Mouse (Mus musculus) liver, embryonic 14.5 days (tissue): ENCODE results near the gene Ccdc63.

Source experiments
- CTCF ChIP-seq: IDR thresholded peaks from 2 replicates; pipeline ENCODE4 v1.5.1; 2016; ENCODE audit warnings: antibody characterized with exemption, low read depth, control low read depth
- EP300 ChIP-seq: IDR thresholded peaks from 2 replicates; pipeline ENCODE4 v1.6.1; 2016; ENCODE audit warnings: antibody characterized with exemption, low read depth

DNA sequence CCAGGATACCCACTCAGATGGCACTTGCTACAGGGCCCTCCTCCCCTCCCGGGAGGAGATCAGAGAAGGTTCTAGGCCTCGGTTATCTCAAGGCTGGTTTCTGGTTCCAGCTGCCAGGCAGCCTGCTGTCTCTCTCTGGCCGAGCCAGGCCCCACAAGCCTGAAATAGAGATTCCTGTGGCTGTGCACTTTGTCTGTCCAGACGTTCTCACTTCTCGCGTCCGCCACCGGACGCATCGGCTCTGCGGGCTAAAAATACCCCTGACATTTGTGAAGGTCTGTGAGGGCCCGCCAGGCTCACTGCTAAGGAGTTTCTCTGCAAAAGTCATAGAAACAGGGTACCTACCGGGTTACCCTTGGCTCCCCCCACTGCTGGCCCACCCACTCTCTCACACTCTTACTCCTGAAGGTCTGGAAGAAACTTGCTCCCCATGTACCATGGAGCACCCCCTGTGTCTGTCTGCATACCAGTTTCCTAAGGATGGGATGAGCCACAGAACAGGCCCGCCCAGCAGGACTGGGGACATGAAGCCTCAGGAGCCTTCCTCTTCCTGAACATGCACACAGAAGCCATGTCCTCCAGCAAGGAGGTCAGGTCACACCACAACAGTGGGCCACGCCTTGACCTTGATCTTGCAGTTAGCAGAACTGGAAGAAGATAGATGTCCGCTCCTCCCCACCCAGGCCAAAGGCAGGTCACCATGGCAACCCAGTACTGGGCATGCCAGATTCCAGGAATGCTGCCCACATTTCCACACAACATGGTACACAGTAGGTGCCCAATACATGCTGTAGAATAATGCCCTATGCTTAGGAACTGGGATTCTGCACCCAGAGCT is 69.4 kb downstream of the Ccdc63 start:
- TF ChIP-seq CTCF (no peak), EP300 (no peak)
